Mouse (Mus musculus): ENCODE data around the gene Bcam. TPM values are rescaled to one million over a fixed set of nuclear protein-coding genes. Genes with fewer than 3 reads are reported as not detected.

The Bcam gene
- polyA plus RNA-seq, 1 experiment from 2014 or later: 17.5 TPM

DNA sequence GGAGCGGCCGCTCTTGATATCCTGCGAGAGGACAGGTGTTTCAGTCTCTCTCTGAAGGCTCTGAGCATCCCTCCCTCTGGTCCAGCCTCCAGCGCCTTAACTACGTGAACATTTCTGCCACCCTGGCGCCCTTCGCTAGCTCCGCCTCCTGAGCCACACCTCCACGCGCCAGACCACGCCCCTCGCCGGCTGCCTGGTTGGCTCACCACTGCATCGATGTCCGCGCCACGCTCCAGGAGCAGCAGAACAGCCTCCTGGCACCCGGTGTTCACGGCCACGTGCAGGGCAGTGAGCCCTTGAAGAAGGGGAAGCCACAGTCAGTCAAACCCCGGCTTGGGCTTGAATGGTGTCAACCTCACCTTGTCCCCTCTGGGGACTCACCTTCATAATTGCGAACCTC lies 40.3 kb upstream of the Bcam start:
- no peak overlapping the region for H3K9ac ChIP-seq
- no peak overlapping the region for H3K27ac ChIP-seq
- DNase-seq (ENCODE audit: low spot score) (no peak), ATAC-seq (ENCODE audit: low FRiP score) (peak; percentile 21; the same call in 1 of the 2 replicates)
- H3K27me3 ChIP-seq (ENCODE audit: control insufficient read depth, insufficient read depth, low read length): peaks cover 53% of the 10 kb centered on the region
- no peaks in the 10 kb centered on the region for H3K9me3 ChIP-seq (ENCODE audit: control insufficient read depth, low read length)
- H3K4me3 ChIP-seq (replicated peaks; ENCODE audit: low read length): peak overlapping the region; percentile 10
- 0 out of 2 replicates have a peak, but pooled peaks cover 5% of the 10 kb centered on the region for H3K4me1 ChIP-seq (replicated peaks; ENCODE audit: control insufficient read depth, insufficient read depth, low read length)
- H3K36me3 ChIP-seq (replicated peaks; ENCODE audit: control insufficient read depth, insufficient read depth): no peaks in the 10 kb centered on the region
- peak overlapping the region; percentile 39 for H3K4me2 ChIP-seq (replicated peaks)
- 4% methylated on average over 22 of the region's 22 CpGs for WGBS

DNA sequence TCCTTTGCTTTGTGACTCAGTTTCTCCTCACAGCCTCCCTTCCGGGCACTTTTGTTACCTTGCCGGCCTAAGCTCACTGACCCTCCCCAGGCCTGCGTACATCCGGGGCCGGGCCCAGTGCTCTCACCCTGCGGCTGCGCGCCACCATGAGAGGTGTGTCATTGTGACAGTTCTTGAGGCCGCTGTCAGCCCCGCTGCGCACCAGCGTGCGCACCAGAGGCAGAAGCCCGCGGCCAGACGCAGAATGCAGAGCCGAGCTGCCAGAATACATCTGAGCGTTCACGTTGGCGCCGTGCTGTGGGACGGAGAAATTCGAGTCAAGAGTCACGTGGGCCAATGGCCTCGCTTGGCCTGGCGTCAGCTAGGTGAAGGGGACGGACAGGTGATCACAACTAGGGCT lies 38.6 kb upstream of the Bcam start:
- H3K27me3 ChIP-seq (ENCODE audit: control insufficient read depth, insufficient read depth, low read length): peaks cover 53% of the 10 kb centered on the region
- peak overlapping the region; percentile 47 for H3K4me2 ChIP-seq (replicated peaks)
- no peak overlapping the region for H3K27ac ChIP-seq
- peak; percentile 57 for ATAC-seq (ENCODE audit: low FRiP score)
- H3K9ac ChIP-seq: peak overlapping the region; percentile 49
- 4% methylated on average over 27 of the region's 27 CpGs for WGBS
- no peak for DNase-seq (ENCODE audit: low spot score)
- peak overlapping the region; percentile 24 for H3K4me3 ChIP-seq (replicated peaks; ENCODE audit: low read length)
- 0 out of 2 replicates have a peak, but pooled peaks cover 5% of the 10 kb centered on the region for H3K4me1 ChIP-seq (replicated peaks; ENCODE audit: control insufficient read depth, insufficient read depth, low read length)
- H3K36me3 ChIP-seq (replicated peaks; ENCODE audit: control insufficient read depth, insufficient read depth): no peaks in the 10 kb centered on the region
- H3K9me3 ChIP-seq (ENCODE audit: control insufficient read depth, low read length): no peaks in the 10 kb centered on the region

DNA sequence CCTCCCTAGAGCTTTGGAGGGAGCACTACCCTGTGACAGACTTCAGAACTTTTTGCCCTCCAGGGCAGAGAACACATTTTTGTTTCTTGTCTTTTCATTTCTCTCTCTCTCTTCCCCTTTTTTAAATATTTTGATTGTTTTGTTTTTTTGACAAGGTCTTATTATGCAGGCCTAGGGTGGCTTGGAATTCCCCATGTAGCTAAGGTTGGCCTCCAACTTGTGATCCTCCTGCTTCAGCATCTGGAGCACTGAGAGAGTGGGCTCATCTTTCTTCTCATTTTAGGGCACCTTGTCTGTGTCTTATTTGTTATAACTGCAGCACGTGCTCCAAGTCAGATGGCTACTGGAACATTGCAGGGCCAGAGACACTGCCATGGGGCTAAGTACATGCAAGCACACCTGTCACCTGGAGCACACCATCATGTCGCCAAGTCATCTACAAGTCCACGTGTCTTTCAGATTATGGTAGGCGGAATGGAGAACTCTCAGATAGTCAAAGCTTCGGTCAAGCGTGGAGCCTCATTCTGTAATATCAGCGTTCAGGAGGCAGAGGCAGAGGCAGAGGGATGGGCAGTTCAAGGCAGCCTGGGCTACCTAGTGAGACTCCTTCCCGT lies 35.6 kb upstream of the Bcam start:
- no peak overlapping the region for H3K9ac ChIP-seq
- H3K4me1 ChIP-seq (replicated peaks; ENCODE audit: control insufficient read depth, insufficient read depth, low read length): 0 out of 2 replicates have a peak, but pooled peaks cover 5% of the 10 kb centered on the region
- 85% methylated on average over 8 of the region's 8 CpGs for WGBS
- no peaks in the 10 kb centered on the region for H3K36me3 ChIP-seq (replicated peaks; ENCODE audit: control insufficient read depth, insufficient read depth)
- H3K4me3 ChIP-seq (replicated peaks; ENCODE audit: low read length): no peak overlapping the region
- no peaks in the 10 kb centered on the region for H3K9me3 ChIP-seq (ENCODE audit: control insufficient read depth, low read length)
- no peak for DNase-seq (ENCODE audit: low spot score)
- no peak overlapping the region for H3K27ac ChIP-seq
- no peak overlapping the region for H3K4me2 ChIP-seq (replicated peaks)
- no peak for ATAC-seq (ENCODE audit: low FRiP score)
- peaks cover 34% of the 10 kb centered on the region for H3K27me3 ChIP-seq (ENCODE audit: control insufficient read depth, insufficient read depth, low read length)

GRCm38 (mm10) chr7:19802995-19803394 lies 32.2 kb upstream of the Bcam start:
- 20% methylated on average over 7 of the region's 7 CpGs for WGBS
- DNase-seq (ENCODE audit: low spot score) (peak; percentile 84), ATAC-seq (ENCODE audit: low FRiP score) (peak; percentile 17; the same call in 1 of the 2 replicates)
- Histone ChIP-seq H3K36me3 (replicated peaks; ENCODE audit: control insufficient read depth, insufficient read depth) (no peaks in the 10 kb centered on the region), H3K27ac (no peak overlapping the region), H3K4me1 (replicated peaks; ENCODE audit: control insufficient read depth, insufficient read depth, low read length) (no peaks in the 10 kb centered on the region), H3K4me2 (replicated peaks) (no peak overlapping the region), H3K4me3 (replicated peaks; ENCODE audit: low read length) (no peak overlapping the region), H3K27me3 (ENCODE audit: control insufficient read depth, insufficient read depth, low read length) (no peaks in the 10 kb centered on the region), H3K9ac (no peak overlapping the region), H3K9me3 (ENCODE audit: control insufficient read depth, low read length) (no peaks in the 10 kb centered on the region)

GRCm38 (mm10) chr7:19800764-19801163 lies 29.9 kb upstream of the Bcam start:
- 25% methylated on average over 2 of the region's 2 CpGs for WGBS
- Histone ChIP-seq H3K4me2 (replicated peaks) (no peak overlapping the region), H3K4me3 (replicated peaks; ENCODE audit: low read length) (no peak overlapping the region), H3K36me3 (replicated peaks; ENCODE audit: control insufficient read depth, insufficient read depth) (no peaks in the 10 kb centered on the region), H3K4me1 (replicated peaks; ENCODE audit: control insufficient read depth, insufficient read depth, low read length) (no peaks in the 10 kb centered on the region), H3K27me3 (ENCODE audit: control insufficient read depth, insufficient read depth, low read length) (peaks cover 19% of the 10 kb centered on the region), H3K9ac (no peak overlapping the region), H3K27ac (no peak overlapping the region), H3K9me3 (ENCODE audit: control insufficient read depth, low read length) (no peaks in the 10 kb centered on the region)
- ATAC-seq (ENCODE audit: low FRiP score): no peak
- DNase-seq (ENCODE audit: low spot score): peak; percentile 53

DNA sequence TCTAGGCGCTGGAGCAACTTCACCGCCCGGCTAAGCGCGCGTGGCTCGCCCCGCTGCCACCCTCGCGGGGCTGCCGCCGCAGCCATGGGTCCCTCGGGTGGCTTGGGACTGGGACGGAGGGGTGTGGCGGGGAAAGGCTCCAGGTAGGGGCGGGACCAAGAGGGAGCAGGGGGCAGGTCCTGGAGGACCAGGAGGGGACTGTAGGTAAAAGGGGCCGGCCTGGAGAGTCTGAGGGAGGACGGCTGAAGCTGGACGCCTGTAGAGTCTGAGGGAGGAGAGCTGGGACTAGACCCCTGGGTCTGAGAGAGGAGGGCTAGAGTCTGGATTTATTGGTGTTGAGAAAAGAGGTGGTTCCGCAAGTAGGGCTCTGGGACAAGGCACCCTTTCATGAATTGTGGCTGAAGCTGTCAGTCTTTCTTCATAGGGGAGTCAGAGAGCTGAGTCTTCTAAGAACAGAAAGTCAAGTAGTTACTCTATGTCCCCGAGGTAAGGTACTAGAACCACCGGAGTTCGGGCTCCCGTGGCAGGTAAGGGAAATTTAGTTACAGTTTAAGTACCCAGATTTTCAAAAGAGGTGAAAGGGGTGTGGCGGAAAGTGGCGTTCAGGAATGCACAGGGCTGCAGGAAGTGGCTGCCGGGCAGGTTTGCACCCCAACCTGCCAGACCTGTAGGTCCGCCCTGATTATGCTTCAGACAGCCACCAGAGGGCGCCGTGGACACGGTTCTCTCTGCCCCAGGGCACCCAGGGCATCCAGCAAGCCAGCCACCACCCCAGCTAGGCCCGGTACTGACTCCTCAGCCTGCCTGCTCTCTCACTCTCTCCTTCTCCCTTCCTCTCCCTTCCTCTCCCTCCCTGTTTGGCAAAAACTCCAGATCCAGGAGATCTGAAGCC lies 26.1 kb upstream of the Bcam start, which contains the start of gene Cblc:
Gene Cblc, minus strand, starts transcription at position 113 of the 892 bp plus-strand sequence.
- Histone ChIP-seq H3K4me2 (replicated peaks) (no peak within 1 kb of the TSS), H3K4me3 (replicated peaks; ENCODE audit: low read length) (no peak within 1 kb of the TSS), H3K4me1 (replicated peaks; ENCODE audit: control insufficient read depth, insufficient read depth, low read length) (no peaks in the 10 kb centered on the region), H3K9ac (no peak within 1 kb of the TSS), H3K27me3 (ENCODE audit: control insufficient read depth, insufficient read depth, low read length) (peaks cover 26% of the 10 kb centered on the region), H3K9me3 (ENCODE audit: control insufficient read depth, low read length) (no peaks in the 10 kb centered on the region), H3K36me3 (replicated peaks; ENCODE audit: control insufficient read depth, insufficient read depth) (no peaks in the 10 kb centered on the region), H3K27ac (no peak within 1 kb of the TSS)
- WGBS: 6% methylated on average over 32 of the region's 32 CpGs
- ATAC-seq (ENCODE audit: low FRiP score) (peak; percentile 17; the same call in 1 of the 2 replicates), DNase-seq (ENCODE audit: low spot score) (peak; percentile 36)

DNA sequence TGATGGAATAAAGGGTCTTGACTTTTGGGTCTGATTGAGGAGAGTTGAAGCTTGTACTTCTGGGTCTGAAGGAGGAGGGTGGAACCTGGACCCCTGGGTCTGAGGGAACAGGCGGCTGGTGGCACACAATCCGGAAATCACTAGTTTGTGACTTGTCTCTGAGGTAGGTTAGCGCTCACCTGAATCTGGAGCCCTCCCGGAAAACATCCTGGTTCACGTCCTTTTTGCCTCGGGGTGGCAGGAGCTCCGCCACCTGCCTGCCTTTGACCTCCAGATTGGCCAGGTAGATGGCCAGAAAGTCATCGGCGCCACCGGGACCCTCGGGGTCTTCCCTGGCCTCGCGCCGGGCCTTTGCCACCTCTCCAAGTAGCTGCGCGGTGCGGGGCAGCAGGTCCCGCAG lies 25.4 kb upstream of the Bcam start:
- H3K4me2 ChIP-seq (replicated peaks): no peak overlapping the region
- ATAC-seq (ENCODE audit: low FRiP score) (no peak), DNase-seq (ENCODE audit: low spot score) (no peak)
- H3K9ac ChIP-seq: no peak overlapping the region
- H3K4me3 ChIP-seq (replicated peaks; ENCODE audit: low read length): no peak overlapping the region
- no peaks in the 10 kb centered on the region for H3K36me3 ChIP-seq (replicated peaks; ENCODE audit: control insufficient read depth, insufficient read depth)
- no peaks in the 10 kb centered on the region for H3K4me1 ChIP-seq (replicated peaks; ENCODE audit: control insufficient read depth, insufficient read depth, low read length)
- H3K27me3 ChIP-seq (ENCODE audit: control insufficient read depth, insufficient read depth, low read length): peaks cover 26% of the 10 kb centered on the region
- no peak overlapping the region for H3K27ac ChIP-seq
- 9% methylated on average over 18 of the region's 18 CpGs for WGBS
- H3K9me3 ChIP-seq (ENCODE audit: control insufficient read depth, low read length): no peaks in the 10 kb centered on the region

GRCm38 (mm10) chr7:19795236-19795635 lies 24.4 kb upstream of the Bcam start:
- H3K9me3 ChIP-seq (ENCODE audit: control insufficient read depth, low read length): no peaks in the 10 kb centered on the region
- H3K4me3 ChIP-seq (replicated peaks; ENCODE audit: low read length): no peak overlapping the region
- ATAC-seq (ENCODE audit: low FRiP score) (no peak), DNase-seq (ENCODE audit: low spot score) (no peak)
- no peak overlapping the region for H3K27ac ChIP-seq
- H3K27me3 ChIP-seq (ENCODE audit: control insufficient read depth, insufficient read depth, low read length): peaks cover 26% of the 10 kb centered on the region
- 71% methylated on average over 2 of the region's 2 CpGs for WGBS
- H3K4me2 ChIP-seq (replicated peaks): no peak overlapping the region
- H3K36me3 ChIP-seq (replicated peaks; ENCODE audit: control insufficient read depth, insufficient read depth): no peaks in the 10 kb centered on the region
- H3K4me1 ChIP-seq (replicated peaks; ENCODE audit: control insufficient read depth, insufficient read depth, low read length): no peaks in the 10 kb centered on the region
- H3K9ac ChIP-seq: no peak overlapping the region

Data from hindbrain, embryonic 14.5 days (tissue).